Mouse (Mus musculus) neural tube, embryonic 12.5 days (tissue): ENCODE measurements around the gene Nadsyn1. TPM values are rescaled to one million over a fixed set of nuclear protein-coding genes. Genes with fewer than 3 reads are reported as not detected.

Experiments
- ATAC-seq: fragments of 200-750 bp; cut with Nextera tagmentation; 2 replicates; pipeline ENCODE4 v1.8.0; 2017; ENCODE audit warnings: low read depth, mild to moderate bottlenecking, moderate TSS enrichment, moderate library complexity; ENCODE audit not compliant: low FRiP score
- H3K27ac ChIP-seq: fragments of 300-500 bp; sonication (generic); 2 replicates; pipeline ENCODE4 v1.5.1; 2016
- H3K27me3 ChIP-seq: fragments of 300-500 bp; sonication (generic); replicated peaks from 2 replicates; pipeline ENCODE4 v1.6.1; 2016; ENCODE audit warnings: mild to moderate bottlenecking
- H3K36me3 ChIP-seq: fragments of 300-500 bp; sonication (generic); 2 replicates; pipeline ENCODE4 v1.6.1; 2016; ENCODE audit warnings: mild to moderate bottlenecking
- H3K4me1 ChIP-seq: fragments of 300-500 bp; sonication (generic); 2 replicates; pipeline ENCODE4 v1.6.1; 2016
- H3K4me2 ChIP-seq: fragments of 300-500 bp; sonication (generic); replicated peaks from 2 replicates; pipeline ENCODE4 v1.6.1; 2016; ENCODE audit warnings: mild to moderate bottlenecking
- H3K4me3 ChIP-seq: fragments of 300-500 bp; sonication (generic); 2 replicates; pipeline ENCODE4 v1.5.1; 2016
- H3K9ac ChIP-seq: fragments of 300-500 bp; sonication (generic); 2 replicates; pipeline ENCODE4 v1.6.1; 2016; ENCODE audit warnings: mild to moderate bottlenecking
- H3K9me3 ChIP-seq: fragments of 300-500 bp; sonication (generic); 2 replicates; pipeline ENCODE4 v1.6.1; 2016; ENCODE audit warnings: mild to moderate bottlenecking
- WGBS: fragments of 180-500 bp; shearing (Covaris S2); methylation state at CpG from one replicate; pipeline ENCODE4 v1.1.7; 2016; 5-methylcytosine and 5-hydroxymethylcytosine counted together
- polyA plus RNA-seq: library from polyadenylated mRNA; unstranded; fragments of >200 nt; fragmentation: Nextera tagmentation; extraction: Ambion mirVana; gene quantifications from 2 replicates; pipeline ENCODE4 v1.2.1, GENCODE M21; 2016

Gene Nadsyn1
- polyA plus RNA-seq, 1 experiment from 2014 or later: 11.4 TPM

DNA sequence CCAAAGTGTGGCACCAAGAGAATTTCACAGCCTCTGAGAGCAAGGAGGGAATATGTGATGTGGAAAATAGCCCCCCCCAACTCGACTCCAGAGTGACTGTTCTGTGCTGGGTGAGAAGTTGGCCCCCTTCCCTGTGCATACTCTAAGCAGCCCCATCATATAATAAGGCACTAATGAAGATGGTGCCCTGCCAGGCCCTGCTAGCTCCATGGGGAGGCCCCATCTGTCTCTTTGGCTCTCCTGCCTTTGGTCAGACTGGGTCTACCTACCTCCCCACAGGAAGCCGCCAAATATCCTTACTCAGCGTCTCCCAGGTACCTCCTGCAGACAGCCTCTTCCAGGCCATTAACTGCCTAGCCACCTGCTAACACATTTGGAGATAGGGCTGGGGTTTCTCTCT lies 63.7 kb downstream of the Nadsyn1 start:
- no peak for ATAC-seq
- 67% methylated on average over 3 of the region's 3 CpGs for WGBS
- H3K4me2 ChIP-seq: no peak overlapping the region

DNA sequence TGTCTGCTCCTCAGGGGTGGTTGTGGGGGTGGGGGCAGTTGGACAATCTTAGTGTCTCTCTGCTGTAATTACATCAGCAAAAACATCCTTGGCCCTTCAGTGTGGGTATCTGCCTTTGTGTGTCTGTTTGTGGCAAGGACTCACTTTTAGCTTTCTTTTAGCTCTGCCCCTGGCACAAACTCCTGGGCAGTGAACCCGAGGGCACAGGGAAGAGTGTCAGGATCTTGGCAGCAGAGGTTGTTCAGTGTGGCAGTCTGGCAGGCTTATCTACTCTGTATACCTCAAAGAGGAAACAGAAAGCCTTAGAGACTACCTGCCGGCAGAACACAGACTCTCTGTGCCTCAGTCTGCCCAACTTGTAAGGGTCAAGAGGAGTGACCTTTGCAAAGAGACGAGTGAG lies 65.0 kb downstream of the Nadsyn1 start:
- H3K27me3 ChIP-seq: peaks cover 35% of the 10 kb centered on the region

More for the DNA sequence above, 63.7 kb downstream of the Nadsyn1 start:
- no peaks in the 10 kb centered on the region for H3K9me3 ChIP-seq
- peaks cover 40% of the 10 kb centered on the region for H3K27me3 ChIP-seq
- H3K9ac ChIP-seq: no peak overlapping the region
- peaks cover 4% of the 10 kb centered on the region for H3K4me1 ChIP-seq
- H3K27ac ChIP-seq: no peak overlapping the region
- H3K4me3 ChIP-seq: no peak overlapping the region
- no peaks in the 10 kb centered on the region for H3K36me3 ChIP-seq

DNA sequence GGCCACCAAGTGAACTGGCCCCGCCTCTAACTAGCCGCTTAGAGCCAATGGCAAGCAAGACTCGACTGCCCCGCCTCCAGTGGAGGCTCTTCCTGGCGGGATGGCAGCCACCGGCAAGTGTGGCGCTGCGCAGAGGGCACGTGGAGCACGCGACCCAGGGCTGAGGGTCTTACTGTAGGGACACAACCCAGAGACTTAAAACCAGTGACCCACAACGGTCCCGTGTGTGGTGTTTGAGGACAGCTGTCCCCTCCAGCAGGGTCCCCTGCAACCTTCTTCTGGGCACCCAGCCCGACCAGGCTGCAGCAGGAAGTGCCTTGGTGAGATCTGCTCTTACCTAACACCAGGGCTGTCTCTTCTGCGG lies 65.6 kb downstream of the Nadsyn1 start:
- 0 out of 2 replicates have a peak overlapping the region, but pooled peaks have one; percentile 6 for H3K9ac ChIP-seq
- peak overlapping the region; percentile 28 for H3K4me3 ChIP-seq
- ATAC-seq: peak; percentile 93
- under 1% methylated on average over 15 of the region's 15 CpGs for WGBS
- H3K4me2 ChIP-seq: peak overlapping the region; percentile 76
- no peaks in the 10 kb centered on the region for H3K36me3 ChIP-seq
- H3K4me1 ChIP-seq: peaks cover 4% of the 10 kb centered on the region
- H3K27ac ChIP-seq: no peak overlapping the region
- H3K9me3 ChIP-seq: no peaks in the 10 kb centered on the region
- H3K27me3 ChIP-seq: peaks cover 36% of the 10 kb centered on the region

More for the DNA sequence above, 65.0 kb downstream of the Nadsyn1 start:
- ATAC-seq: no peak
- Histone ChIP-seq H3K27ac (no peak overlapping the region), H3K4me1 (peaks cover 4% of the 10 kb centered on the region), H3K9me3 (no peaks in the 10 kb centered on the region), H3K4me2 (peak overlapping the region; percentile 76; the same call in 1 of the 2 replicates), H3K4me3 (no peak overlapping the region), H3K36me3 (no peaks in the 10 kb centered on the region), H3K9ac (no peak overlapping the region)
- WGBS: 83% methylated on average over 3 of the region's 3 CpGs

DNA sequence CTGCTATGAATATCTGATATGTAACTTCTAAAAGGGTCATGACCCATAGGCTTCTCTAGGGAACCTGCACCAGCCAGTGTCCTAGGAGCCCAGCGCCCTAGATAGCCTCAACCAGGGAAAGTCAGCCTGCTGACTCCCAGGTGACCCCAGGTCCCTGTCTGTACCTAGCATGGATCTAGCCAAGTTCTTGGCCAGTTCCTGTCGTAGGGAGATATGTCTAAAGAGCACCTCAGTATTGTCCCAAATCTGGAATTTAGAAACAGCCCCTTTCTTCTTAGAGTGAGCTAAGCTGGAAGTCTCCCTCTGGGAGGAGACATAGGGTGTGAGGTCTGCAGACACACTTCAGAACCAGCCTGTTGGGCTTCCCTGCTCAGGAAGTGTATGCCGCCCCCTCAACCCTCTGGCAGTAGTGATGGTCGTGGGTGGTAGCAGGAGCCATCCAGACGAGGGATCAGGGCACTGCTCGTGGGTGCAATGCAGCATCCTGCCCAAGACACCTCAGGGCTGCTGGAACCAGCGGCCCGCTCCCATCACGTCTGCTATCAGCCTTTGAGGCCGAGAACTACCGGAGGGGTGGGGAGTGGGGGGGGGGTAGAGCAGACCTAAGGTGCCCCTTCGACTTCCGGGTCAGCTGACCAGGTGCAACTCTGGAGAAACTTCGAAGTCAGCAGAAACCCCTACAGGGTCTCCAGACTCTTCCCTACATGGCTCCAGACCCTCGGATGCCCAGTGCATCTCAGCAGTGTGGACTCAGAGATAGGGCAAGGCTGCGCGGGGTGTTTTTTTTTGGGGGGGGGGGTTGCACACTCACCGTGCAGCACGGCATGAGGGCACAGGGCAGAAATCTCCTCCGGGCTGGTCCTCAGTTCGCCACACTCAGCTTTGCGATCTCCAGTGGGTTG lies 66.3 kb downstream of the Nadsyn1 start, which contains the start of gene Osbpl5:
Gene Osbpl5 (minus strand): TSS at position 861 of the 902 bp plus-strand sequence.
- H3K27ac ChIP-seq: no peak within 1 kb of the TSS

DNA sequence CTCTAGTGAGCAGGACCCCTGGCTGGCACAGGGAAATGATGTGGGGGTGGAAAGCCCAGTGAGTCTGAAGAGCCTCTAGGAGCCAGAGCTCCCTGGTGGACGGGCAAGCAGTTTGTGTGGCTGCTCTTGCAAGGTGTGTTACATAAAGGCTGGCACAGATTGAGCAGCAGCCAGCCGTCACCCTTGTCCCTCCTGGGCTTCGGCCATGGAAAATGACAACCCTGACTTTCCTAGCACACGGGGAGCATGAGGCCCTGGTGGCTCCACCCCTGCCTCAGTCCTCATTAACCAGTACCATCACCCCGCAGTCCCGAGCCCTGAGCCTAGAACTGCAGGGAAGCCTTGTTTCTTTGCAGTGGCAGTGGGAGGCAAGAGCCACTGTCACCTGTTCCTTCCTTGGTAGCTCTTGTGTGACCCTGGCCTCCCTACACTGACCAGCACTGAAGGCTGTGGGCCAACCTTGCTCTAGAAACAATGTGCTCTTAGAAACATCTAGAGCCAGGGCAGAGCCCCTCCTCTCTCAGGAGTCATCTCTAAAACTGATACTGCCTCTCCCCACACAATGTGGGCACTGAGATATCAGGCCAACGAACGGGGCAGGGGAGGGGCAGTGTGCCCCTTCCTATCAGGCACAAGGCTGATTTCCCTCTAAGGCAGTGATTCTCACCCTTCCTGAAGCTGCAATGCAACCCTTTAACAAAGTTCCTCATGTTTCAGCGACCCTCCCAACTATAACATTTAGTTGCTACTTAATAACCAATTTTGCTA lies 67.1 kb downstream of the Nadsyn1 start:
- ATAC-seq: no peak
- no peak overlapping the region for H3K4me2 ChIP-seq
- no peaks in the 10 kb centered on the region for H3K36me3 ChIP-seq
- no peak overlapping the region for H3K27ac ChIP-seq
- H3K9me3 ChIP-seq: no peaks in the 10 kb centered on the region
- H3K4me1 ChIP-seq: peaks cover 4% of the 10 kb centered on the region
- 72% methylated on average over 9 of the region's 9 CpGs for WGBS
- H3K27me3 ChIP-seq: peaks cover 38% of the 10 kb centered on the region
- H3K4me3 ChIP-seq: no peak overlapping the region
- no peak overlapping the region for H3K9ac ChIP-seq

More for the DNA sequence above, 66.3 kb downstream of the Nadsyn1 start, which contains the start of gene Osbpl5:
- Histone ChIP-seq H3K4me2 (peak within 1 kb of the TSS; percentile 76), H3K4me3 (peak within 1 kb of the TSS; percentile 28), H3K27me3 (peaks cover 38% of the 10 kb centered on the region), H3K4me1 (peaks cover 4% of the 10 kb centered on the region), H3K9ac (0 out of 2 replicates have a peak within 1 kb of the TSS, but pooled peaks have one; percentile 6), H3K36me3 (no peaks in the 10 kb centered on the region), H3K9me3 (no peaks in the 10 kb centered on the region)
- no peak for ATAC-seq
- WGBS: 30% methylated on average over 22 of the region's 22 CpGs

DNA sequence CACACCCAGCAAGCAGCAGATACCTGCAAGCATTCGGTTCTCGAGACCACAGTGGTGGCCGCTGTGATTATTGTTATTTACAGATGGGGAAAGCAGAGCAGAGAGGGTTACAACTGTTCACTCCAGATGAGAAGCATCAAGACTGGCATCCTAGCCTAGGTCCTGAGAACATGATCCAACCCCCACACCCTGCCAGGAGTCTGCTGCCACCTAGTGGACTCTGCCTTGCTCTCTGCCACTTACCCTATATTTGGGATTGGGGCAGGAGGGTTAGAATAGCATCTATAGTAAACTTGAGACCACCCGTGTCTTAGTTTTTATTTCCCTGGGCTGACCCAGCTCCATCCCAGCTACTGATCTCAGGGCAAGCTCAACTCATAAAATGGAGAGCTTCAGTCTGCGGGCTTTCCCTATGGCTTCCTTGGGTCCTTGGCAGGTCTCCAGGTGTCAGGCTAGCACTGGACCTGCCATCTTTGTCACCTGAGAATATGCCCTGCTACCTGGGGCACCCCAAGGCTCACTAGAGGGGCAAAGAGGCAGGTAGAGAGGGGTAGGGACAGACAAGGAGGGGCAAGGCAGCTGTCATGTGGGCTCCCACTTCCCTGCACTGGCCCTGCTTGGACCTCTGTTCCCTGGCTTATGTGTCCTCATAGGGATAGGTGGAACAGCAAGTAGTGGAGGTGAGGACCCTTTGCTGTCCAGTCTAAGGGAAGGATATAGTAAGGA lies 68.5 kb downstream of the Nadsyn1 start:
- H3K4me2 ChIP-seq: no peak overlapping the region
- no peak overlapping the region for H3K4me3 ChIP-seq
- H3K4me1 ChIP-seq: peaks cover 7% of the 10 kb centered on the region
- H3K9me3 ChIP-seq: no peaks in the 10 kb centered on the region
- 51% methylated on average over 5 of the region's 5 CpGs for WGBS
- H3K36me3 ChIP-seq: no peaks in the 10 kb centered on the region
- no peak overlapping the region for H3K27ac ChIP-seq
- H3K27me3 ChIP-seq: peaks cover 38% of the 10 kb centered on the region
- H3K9ac ChIP-seq: no peak overlapping the region
- ATAC-seq: no peak

DNA sequence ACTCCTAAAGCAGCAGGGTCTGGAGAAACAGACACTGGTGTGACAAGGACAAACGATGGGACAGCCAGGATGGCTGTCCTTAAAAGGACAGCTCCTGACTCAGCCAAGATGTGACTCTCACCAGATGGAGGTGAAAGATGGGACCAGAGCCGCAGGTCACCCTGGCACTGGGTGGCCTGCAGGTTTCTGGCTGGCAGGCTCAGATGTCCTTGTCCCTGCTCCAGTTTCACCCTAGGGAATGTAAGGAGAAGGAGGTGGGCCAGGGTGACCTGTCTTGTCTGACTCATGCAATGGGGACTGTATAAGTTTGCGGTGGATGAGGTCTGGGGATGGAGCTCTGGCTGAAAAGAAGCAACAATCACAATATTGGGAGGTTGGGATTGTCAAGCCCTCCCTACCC lies 70.0 kb downstream of the Nadsyn1 start:
- no peak overlapping the region for H3K4me3 ChIP-seq
- no peak overlapping the region for H3K27ac ChIP-seq
- H3K27me3 ChIP-seq: peaks cover 28% of the 10 kb centered on the region
- H3K4me2 ChIP-seq: no peak overlapping the region
- H3K4me1 ChIP-seq: peaks cover 19% of the 10 kb centered on the region
- no peak for ATAC-seq
- no peak overlapping the region for H3K9ac ChIP-seq
- 76% methylated on average over 3 of the region's 3 CpGs for WGBS
- no peaks in the 10 kb centered on the region for H3K36me3 ChIP-seq
- no peaks in the 10 kb centered on the region for H3K9me3 ChIP-seq

DNA sequence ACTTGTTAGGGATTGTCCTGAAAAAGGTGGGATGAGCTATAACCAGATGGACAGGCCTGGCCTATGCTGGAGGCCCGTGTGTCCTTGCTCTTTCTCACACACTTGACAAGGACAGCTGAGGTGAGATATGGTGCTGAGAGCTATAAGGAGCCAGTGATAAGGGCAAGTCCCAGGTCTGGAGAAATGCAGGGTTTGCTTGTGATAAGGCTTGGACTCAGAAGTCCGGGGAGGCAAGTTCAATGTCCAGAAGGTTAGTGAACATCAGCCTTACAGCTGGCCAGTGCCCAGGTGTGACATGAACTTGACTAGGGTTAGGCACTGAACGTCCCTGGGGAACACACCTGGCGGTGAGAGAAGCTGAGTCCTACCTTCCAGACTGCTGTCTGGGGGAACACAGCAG lies 70.6 kb downstream of the Nadsyn1 start:
- Histone ChIP-seq H3K36me3 (no peaks in the 10 kb centered on the region), H3K9me3 (no peaks in the 10 kb centered on the region), H3K9ac (no peak overlapping the region), H3K27ac (no peak overlapping the region), H3K4me2 (no peak overlapping the region), H3K4me1 (peaks cover 16% of the 10 kb centered on the region), H3K4me3 (no peak overlapping the region), H3K27me3 (peaks cover 26% of the 10 kb centered on the region)
- no peak for ATAC-seq
- WGBS: 73% methylated on average over 4 of the region's 4 CpGs

DNA sequence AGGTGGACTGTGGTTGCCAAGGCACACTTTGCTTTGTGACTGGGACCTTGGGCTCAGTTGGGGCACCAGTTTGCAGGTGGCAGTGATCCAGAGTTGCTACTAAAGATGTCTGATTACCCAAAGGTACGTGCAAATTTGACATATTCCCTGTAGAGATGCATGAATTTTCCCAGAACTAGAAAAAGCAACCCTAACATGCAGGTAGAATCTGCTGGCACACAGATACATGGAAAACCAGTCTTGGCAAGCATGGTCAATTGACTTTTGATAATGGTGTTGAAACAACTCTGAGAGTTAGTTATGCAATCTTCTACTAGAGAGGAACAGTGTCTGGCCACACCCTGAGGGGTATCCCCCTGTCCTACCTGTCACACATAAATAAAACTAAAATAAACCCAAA lies 71.3 kb downstream of the Nadsyn1 start:
- 75% methylated on average over 1 of the region's 1 CpGs for WGBS
- H3K4me1 ChIP-seq: peaks cover 14% of the 10 kb centered on the region; the same call in 1 of the 2 replicates
- H3K27ac ChIP-seq: no peak overlapping the region
- no peak overlapping the region for H3K4me3 ChIP-seq
- H3K9me3 ChIP-seq: no peaks in the 10 kb centered on the region
- ATAC-seq: no peak
- H3K36me3 ChIP-seq: no peaks in the 10 kb centered on the region
- H3K4me2 ChIP-seq: no peak overlapping the region
- no peak overlapping the region for H3K9ac ChIP-seq
- peaks cover 25% of the 10 kb centered on the region for H3K27me3 ChIP-seq

DNA sequence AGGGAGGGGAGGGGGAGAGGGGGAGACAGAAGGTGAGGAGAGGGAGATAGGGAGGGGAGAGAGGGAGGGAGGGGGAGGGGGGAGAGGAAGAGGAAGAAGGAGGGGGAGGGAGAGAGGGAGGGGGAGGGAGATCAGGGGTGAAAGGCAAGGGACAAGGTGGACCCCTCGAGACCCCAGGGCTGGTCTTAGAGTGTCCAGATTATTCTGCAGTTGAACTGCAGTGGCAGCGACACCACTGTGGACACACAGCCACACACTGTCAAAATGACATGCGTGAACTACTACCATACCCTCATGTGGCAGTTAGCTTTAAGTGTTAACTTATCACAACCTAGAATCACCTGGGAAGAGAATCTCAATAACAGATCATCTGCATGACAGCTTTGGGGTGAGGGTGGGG lies 73.6 kb downstream of the Nadsyn1 start:
- WGBS: 74% methylated on average over 3 of the region's 3 CpGs
- no peak overlapping the region for H3K9ac ChIP-seq
- H3K4me1 ChIP-seq: 0 out of 2 replicates have a peak, but pooled peaks cover 14% of the 10 kb centered on the region
- 0 out of 2 replicates have a peak, but pooled peaks cover 3% of the 10 kb centered on the region for H3K27me3 ChIP-seq
- H3K27ac ChIP-seq: no peak overlapping the region
- peak overlapping the region; percentile 47 for H3K4me2 ChIP-seq
- H3K36me3 ChIP-seq: no peaks in the 10 kb centered on the region
- ATAC-seq: no peak
- H3K4me3 ChIP-seq: no peak overlapping the region
- no peaks in the 10 kb centered on the region for H3K9me3 ChIP-seq

DNA sequence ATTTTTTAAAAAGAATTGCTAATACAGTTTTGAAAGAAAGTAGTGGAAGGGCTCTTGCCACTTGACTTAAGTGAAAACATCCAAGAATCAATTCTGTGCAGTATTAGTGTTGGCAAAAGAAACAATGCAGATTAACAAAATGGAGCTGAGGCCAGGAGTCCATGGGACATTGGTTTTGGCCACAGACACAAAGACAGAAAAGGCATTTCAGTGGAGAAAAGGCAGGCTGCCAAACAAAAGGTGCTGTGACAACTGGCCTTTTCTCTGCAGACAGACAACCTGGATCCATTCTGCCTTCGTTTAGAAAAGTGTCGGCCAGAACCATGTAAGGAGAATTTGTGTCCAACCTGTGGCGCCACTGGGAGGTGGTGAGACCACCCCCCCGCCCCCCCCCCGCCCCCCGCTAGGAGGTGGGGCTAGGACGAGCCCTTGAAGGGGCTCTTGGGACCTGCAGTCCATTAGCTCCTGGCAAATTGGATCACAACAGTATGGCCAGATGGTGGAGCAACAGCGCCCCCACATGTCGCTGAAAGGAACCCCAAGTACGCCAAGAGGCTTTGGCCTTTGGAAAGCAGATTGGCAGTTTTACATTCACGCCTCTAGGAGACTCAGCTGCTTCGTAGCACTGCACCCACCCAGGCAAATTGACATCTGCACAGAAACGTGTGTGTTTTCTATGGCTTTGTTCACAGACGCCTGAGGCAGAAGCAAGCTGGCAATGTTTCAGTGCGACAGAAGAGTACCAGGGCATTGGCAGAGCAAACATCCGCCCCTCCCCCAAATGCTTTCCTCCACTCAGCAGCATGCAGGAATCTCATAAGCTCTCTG lies 74.4 kb downstream of the Nadsyn1 start:
- H3K4me2 ChIP-seq: peak overlapping the region; percentile 47
- 3% methylated on average over 16 of the region's 16 CpGs for WGBS
- H3K4me3 ChIP-seq: no peak overlapping the region
- no peak overlapping the region for H3K27ac ChIP-seq
- H3K9me3 ChIP-seq: no peaks in the 10 kb centered on the region
- H3K36me3 ChIP-seq: no peaks in the 10 kb centered on the region
- 0 out of 2 replicates have a peak, but pooled peaks cover 14% of the 10 kb centered on the region for H3K4me1 ChIP-seq
- peak; percentile 86 for ATAC-seq
- H3K9ac ChIP-seq: no peak overlapping the region
- 0 out of 2 replicates have a peak, but pooled peaks cover 3% of the 10 kb centered on the region for H3K27me3 ChIP-seq
